Mouse (Mus musculus): ENCODE results near the gene Gm7694.

The Gm7694 gene

DNA sequence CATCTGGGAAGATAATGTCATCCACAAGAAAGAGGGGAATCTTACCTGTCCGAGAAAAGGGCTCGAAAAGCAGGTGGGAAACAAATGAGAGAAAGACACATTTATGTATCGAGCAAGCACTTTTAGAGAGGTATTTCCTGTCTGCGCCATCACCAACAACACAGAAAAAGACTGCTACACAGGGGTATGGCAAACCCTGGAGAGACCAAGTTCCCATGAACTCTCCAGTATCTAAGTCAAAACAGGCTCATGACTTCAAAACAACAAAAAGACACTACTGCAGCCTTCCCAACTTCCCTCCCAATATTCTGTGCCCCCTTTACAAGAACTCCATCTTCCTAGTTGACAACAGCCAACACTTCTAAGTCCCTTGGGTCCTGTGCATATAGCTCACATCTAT lies at the start of gene Gm7694:
TSS of gene Gm7694 (minus strand) at position 101 of the 400 bp plus-strand sequence.
- DNase-seq (ENCODE audit: low read depth, low spot score), result no peak

DNA sequence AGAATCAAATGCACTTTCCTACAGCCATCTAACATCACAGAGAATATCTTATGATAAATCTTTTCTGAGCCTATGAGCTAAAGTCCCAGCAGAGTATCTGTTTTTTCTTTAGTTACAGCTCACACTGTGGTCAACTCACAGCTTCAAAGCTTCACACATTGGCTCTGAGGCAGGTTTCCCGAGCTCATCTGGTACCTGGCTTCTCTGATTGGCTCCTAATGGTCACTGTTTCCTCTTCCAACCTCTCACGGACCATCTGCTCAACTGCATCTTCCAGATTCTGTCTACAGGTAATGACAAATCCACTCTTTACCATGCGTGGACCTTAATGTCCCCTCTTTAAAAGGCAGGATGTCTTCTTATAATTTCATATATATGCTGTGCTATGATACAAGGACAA lies 47.2 kb upstream of the Gm7694 start:
- DNase-seq (ENCODE audit: low read depth, low spot score), result no peak

DNA sequence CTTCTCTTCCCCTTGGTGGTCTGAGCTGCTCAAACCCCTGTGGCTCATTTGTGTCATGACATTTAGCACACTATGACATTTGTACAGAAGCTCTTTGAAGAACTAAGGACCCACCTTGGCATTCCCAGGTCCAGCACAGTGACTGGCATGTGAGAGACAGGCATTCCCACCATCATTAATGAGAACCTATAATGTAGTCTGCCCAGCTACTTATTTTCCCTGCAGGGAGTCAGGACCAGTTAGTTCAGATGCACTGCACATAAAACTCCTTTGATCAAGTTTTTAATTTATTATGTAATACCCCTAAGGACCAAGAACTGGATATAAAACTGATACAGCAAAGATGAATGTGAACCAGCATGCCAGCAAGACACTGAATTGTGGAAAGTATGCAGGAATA lies 44.9 kb upstream of the Gm7694 start:
- DNase-seq (ENCODE audit: low read depth, low spot score), result no peak

DNA sequence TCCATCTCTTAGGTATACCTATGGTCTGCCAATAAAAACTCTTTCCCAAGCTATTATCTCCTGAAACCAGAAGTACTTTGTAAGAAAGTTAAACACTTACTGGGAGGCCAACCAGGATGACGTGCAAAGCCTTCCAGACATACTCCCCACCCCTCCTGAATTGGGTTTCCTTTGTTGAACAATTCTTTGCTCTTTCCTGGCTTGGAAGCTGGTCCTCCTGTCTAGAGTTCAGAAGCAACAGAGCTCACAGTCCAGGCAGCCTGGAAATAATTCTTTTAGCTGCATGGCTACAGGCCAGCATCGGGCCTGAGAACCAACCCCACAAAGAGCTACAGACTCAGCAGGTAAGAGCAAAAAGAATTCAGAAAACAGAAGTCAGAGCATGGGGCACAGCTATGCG lies 40.1 kb upstream of the Gm7694 start:
- DNase-seq (ENCODE audit: low read depth, low spot score), result no peak

DNA sequence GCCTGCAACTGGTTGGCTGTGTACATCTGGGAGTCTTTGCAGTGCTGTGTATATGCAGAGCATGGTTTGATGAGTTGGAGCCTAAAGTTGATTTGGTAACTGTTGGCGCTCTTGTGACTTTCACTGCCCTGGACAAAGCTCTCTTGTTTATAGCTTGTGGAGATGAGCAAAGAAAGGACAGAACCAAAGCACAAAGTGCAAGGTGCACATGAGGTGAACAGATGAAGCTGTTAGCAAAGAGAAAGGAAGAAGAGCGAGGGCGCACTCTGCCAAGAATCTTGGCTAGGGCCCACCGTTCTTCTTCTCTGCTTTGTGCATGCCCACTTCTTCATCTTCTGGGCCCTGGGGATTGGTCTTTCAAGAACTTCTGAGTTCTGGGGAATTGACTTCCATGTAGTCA lies 37.8 kb upstream of the Gm7694 start:
- DNase-seq (ENCODE audit: low read depth, low spot score), result no peak

DNA sequence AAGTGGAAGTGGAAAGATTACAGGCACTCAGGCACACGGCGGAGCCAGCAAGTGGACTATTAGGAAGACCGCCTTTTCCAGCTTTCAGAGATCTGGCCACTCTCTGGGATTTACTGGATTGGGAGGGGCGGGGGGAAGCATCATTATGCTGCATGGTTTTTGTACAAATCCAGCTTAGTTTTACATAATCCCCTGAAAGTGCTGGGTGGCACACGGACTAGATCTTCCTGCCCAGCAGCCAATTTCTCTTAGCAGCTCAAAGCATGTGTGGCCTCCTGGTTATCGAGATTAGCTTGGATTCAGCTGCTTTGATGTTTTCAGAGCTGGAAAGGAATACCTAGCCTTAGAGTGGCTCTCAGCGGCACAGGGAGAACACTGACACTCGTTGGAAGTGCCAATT lies 36.9 kb upstream of the Gm7694 start:
- no peak for DNase-seq (ENCODE audit: low read depth, low spot score)

DNA sequence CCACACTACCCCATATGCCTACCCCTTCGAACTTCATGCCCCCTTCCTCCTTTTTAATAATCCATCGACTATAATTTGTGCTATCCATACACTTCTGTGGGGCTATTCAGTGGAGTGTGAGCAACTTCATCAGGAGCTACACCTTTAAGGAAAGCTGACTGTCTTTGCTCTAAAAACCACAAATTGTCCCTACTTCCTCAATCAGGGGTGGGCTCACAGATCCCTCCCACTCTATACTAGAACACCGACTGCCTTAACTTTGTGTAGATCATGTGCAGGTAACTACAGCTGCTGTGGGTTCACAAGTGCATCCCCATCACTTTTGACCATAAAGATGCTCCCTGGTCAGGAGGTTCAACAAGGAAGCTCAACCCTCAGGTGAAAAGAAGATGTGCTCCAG lies 33.8 kb upstream of the Gm7694 start:
- no peak for DNase-seq (ENCODE audit: low read depth, low spot score)

DNA sequence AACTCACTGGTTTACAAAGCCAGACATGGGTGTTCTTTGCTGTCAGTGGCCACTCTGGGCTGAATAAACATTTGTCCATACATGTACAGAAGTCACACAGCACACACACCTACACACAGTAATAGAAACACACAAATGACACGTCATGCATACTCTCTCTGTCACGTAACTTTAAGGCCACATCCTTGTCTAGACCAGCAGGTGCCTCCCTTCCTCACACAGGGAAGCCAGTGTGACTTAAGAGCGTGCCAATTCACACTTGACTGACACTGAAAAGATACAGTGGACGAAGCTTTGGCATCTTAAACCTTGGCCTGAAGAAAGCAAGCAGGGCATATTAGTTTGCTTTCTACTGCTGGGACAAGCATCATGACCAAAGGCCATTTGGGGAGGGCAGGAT lies 26.6 kb upstream of the Gm7694 start:
- DNase-seq (ENCODE audit: low read depth, low spot score), result no peak

DNA sequence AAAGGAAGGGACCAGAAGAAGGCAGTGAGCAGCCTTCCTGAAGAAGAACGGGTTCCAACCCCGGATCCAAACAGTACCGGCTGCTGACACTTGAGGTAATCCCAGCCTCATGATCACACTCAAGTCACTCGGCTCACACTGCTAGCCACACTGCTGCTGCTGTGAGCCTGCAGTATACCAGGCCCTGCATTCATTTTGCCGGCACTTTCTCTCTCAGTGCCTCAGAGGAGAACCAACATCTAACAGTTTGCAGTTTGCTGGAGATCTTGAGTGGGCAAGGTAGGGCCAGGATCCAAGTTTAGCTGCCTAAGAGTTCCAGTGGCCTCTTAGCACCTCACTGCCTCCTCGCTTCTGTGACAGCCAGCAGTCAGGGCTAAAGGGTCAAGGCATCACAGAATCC lies 25.8 kb upstream of the Gm7694 start:
- DNase-seq (ENCODE audit: low read depth, low spot score), result no peak

DNA sequence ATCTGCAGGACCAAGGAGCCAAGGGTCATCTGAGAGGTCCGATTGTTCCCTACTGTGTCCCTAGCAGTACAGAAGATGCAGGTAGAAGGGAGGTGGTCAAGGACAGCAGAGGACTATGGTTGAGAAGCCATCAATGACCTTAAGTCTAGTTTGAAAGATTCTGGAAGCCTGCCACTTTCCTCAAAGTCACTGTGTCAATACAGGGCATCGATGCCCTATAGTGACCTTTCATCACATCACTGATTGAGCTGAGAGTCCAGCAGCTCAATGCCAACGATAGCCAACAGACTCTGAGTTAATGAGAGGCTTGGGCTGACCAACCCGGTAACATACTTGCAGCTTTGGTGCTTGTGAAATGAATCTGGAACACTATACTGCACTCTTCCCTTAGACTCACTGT lies 19.1 kb upstream of the Gm7694 start:
- DNase-seq (ENCODE audit: low read depth, low spot score), result no peak

DNA sequence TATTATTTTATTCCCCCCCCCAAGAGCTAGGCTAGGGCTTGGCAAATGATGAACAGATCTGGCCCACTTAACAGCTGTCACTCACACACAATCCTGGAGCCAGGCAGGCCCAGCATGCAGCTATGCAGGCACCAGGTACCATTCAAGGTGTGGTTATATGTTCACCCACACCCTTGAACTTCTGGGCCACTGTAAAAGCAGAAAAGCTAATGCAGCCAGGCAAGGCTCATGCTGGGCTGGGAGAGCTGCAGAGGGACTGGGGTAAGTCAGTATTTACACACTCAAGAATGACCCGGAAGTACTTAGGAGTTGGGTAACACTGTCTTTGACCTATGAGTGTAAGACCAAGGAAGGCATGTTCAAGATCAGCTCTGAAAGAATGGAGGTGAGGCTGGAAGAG lies 18.2 kb upstream of the Gm7694 start:
- no peak for DNase-seq (ENCODE audit: low read depth, low spot score)

DNA sequence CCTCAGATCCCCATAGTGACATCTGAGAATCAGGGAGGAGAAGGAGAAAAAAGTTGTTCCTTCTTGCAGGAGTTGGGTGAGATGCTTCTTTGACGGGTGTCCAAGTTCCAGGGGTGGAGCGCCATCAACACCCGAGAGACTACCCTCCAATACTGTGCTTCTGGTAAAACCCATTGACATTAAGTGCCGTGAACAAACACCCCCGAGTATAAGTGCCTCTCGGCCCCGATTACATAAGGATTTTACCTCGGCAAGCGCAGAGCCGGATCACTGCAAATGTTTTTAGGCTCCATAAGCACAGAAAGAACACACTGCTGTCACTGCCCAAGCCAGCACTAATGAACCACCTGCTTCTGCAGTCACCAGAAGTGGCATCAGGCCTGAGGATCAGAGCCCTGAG lies 16.9 kb upstream of the Gm7694 start:
- DNase-seq (ENCODE audit: low read depth, low spot score), result no peak

DNA sequence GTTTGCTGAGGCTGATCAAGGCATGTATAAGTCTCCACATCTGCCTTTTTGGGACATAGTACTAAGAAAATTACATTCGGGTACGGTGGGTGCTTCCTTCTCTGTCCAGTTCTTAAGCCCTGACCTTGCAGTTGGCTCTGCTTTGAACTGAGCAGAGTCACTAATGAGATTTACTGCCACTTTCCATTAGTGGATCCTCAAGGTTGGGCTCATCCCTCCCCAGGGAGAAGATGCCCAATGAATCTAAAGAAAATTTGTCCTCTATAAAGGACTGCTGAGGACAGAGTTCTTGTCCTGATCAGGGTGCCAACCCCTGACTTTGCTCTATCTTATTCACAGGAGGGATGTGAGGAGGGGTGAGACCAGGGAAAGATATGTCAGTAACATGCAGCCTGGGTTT lies 15.9 kb upstream of the Gm7694 start:
- DNase-seq (ENCODE audit: low read depth, low spot score), result no peak

DNA sequence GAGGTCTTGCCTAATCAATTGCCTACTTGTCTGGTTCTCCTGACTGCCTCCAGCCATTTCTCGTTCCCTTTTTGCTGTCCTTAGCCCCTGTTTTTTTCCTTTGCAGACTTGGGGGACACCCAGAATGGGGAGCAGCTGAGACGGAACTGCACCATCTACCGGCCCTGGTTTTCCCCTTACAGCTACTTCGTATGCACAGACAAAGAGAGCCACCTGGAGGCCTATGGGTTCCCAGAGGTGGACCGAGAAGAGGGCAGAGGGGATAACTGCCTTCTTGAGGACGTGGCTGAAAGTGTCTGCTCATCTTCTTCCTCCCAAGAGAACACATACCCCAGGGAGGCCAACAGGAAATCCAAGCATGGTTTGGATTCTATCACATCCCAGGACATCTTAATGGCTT lies 5.3 kb upstream of the Gm7694 start:
- no peak for DNase-seq (ENCODE audit: low read depth, low spot score)

DNA sequence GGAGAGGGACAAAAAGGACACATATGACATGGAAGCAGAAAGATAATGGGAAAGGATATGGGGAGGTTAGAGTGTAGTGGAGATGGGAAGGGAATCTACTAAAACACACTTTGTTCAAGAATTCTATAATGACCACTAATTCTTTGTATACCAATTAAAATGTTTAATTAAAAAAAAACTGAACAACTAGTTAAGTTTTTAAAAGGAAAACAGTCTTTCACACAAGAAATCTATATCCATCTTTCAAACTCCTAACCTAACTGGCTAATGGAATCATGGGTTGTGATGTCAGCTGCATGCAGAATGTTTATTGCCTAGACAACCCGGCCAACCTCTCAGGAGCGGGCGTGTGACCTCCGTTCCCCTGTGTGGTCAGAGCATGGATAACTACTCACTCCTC lies 2.4 kb upstream of the Gm7694 start, which contains the start of gene Spata46:
TSS of gene Spata46 (plus strand) at position 301 of the 400 bp plus-strand sequence.
- DNase-seq (ENCODE audit: low read depth, low spot score), result no peak

DNA sequence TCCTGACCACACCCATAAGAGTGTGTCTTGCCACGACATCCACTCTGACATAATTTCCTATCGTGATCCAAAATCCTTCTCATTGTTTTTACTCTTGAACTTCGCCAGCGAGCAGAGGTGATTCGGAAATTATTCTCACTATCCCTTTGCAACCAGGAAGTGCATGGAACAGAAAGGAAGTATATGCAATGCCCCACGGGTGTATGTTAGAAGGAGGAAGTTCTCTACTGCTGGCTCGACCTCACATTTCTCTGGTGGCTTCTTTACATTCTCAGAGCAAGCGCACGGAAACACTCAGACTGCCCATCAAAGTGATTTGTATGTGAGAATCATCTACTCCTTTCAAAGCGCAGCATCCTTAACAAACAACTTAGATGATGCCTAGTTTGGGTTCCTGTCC lies 1.1 kb downstream of the Gm7694 start:
- no peak for DNase-seq (ENCODE audit: low read depth, low spot score)

DNA sequence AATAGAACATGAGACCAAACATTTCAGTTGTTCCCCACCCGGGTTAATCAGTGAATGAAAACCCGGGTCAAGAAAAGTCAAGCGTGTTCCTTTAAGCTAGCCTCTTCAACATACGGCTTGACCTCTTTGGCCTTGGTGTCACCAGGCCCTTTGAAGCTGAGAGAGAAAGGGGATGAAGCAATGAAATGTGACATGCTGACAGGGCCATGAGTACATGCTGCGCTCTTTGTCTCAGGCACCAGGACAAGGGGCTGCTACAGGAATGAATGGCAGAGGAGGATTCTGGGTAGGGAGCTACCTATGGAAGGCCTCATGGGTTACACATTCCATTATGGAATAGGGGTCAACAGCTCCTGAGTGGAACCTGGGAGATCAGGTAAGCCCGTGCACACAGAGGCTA lies 3.0 kb downstream of the Gm7694 start:
- no peak for DNase-seq (ENCODE audit: low read depth, low spot score)

DNA sequence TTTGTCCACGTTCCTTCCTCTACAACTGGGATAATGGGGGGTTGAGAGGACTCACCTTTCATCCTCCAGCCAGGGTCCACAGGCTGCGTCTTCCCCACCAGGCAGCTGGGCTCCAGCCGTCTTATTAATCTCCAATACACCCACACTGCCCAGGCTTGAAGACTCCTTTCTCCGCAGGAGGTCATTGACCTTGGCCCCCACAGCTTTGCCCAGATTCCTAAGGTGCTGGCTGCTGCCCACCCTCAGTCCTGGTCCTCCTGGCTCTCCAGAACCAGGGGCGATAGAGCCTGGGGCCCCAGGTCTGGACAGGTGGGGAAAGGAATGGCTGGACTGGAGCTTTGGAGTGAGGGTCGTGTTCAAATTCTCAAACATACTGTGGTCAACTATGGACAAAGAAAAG lies 3.7 kb downstream of the Gm7694 start:
- no peak for DNase-seq (ENCODE audit: low read depth, low spot score)

DNA sequence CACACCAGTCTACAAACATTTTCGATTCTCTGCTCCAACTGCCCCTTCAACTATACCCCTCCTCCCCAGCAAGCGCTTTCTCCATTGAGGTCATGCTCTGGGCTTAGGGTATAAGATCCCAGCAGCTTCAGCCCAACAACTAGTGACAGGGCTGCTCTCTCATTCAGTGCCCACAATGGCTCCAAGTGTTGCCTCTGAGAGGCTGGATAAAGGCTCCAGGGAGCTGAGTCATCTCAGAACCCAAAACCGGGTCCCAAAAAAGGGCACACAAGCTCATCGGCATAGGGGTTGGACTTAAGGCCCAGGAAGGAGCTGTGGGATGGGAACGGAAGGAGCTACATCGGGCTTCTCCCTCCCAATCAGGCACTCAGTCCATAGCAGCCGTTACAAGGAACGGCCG lies 4.4 kb downstream of the Gm7694 start:
- DNase-seq (ENCODE audit: low read depth, low spot score), result no peak

DNA sequence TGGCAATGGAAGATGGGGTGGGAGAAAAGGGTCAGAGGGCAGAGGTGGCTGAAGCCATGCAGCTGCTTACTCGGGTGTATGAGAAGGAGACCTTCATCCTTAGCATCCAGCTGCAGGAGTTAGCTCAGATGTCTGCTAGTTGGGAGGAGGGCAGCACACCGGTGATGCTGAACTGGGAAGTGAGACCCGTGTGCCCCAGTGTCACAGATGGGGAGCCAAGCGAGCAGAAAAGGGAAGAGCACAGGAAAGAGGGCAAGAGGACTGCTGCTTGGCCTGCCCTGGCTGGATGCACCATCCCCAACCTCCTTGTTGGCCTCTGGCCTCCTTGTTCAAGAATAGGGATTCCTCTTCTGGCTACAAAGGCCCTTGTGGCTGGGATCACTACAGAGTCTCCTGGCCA lies 6.6 kb downstream of the Gm7694 start:
- no peak for DNase-seq (ENCODE audit: low read depth, low spot score)

DNA sequence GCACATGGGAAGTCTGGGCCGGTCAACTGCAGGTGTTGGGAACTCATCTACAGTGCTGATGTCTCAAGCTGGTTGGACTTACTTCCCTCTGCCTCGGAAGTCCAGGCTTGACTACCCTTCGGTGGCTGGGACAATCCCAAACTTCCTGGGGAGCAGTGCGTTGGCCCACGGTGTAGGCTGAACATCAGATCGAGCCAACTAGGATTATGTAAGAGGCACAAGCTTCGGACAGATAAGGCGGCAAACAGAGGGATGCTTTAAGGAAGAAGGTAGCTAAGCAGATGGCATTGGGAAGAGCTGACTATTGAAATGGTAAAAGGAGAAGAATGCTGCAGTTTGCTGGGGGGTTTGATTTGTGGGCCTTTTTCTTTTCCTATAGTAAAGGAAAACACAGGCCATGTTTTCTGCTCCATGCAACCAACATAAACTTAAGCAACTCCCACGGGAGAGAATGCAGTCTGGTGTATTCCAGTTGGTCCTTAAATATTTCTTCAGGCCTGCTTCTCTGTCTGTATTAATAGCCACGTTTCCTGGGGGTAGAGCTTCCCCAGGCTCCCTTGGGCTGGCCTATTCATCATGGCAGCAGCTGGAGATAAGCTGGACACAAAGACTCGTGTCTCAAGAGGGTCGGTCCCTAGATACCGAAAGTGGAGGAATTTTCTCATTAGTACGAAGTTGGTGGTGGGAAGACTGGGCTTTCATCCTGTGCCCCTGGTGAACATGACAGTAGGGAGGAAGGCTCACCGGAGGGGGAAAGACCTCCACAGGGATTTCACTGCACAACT lies 11.2 kb downstream of the Gm7694 start:
- no peak for DNase-seq (ENCODE audit: low read depth, low spot score)

DNA sequence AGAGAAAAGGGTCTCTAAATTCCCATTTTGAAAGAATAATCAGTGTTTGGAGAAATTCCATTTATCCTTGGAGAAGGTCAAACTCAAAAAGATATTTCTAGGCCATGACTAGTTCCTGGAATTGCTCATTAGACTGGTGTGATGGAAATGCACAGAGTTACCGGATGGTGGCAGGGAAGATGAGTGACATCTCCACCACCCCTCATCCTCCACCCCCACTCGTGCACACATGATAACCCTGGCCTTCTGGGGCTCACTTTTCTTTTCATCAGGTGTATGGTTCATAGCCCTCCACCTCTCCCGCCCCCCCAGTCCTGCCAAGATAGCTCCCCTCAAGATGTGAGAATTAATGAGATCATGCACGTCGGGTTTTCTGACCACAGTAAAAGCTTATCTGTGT lies 12.9 kb downstream of the Gm7694 start:
- DNase-seq (ENCODE audit: low read depth, low spot score), result no peak

DNA sequence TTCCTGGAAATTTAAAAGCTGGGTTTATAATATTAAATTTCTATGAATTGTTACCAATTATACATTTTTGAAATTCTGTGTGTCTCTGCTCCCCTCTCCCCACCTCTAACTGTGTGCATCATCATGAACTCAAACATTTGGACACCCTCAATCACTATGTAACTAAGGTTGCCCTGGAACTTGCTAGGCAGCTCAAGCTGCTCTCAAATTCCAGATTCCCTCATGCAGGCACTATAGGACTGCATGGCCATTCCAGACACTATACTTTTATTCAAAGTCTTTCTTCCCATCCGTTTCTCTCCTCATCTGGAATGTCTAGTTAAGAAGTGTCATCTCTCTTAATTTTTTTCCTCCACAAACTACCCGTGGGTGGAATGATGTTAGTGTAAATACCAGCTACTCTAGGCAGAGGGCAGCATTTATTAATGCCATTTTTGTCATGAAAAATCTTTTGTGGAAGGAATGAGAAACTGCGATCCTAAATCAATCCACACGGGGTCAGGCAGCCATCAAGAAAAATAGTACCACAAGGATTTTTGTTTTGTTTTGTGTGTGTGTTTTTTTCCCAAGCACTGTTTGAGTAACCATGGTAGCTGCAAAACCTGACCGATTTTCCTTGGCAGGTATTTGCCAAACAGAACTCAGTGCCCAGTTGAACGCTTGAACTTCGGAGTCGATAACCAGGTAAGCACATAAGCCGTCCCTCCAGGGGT lies 13.7 kb downstream of the Gm7694 start:
- peak; percentile 74 for DNase-seq (ENCODE audit: low read depth, low spot score)
